Mouse (Mus musculus) lung, postnatal 14 days (tissue): Measurements from ENCODE around the gene Ankrd13d.
A peak's percentile ranks its signal among the peaks of the same experiment; 100 is the strongest.

ENCODE experiments used
- DNase-seq: peaks from one replicate; pipeline ENCODE4 v3.0.0; 2021

Gene Ankrd13d

GRCm38 (mm10) chr19:4220957-4221743 is 61.8 kb downstream of the Ankrd13d start:
- peak; percentile 53 for DNase-seq

- peak; percentile 59 for DNase-seq
Measured at GRCm38 (mm10) chr19:4220416-4220815, 62.5 kb downstream of the Ankrd13d start.
